Mouse (Mus musculus): Measurements from ENCODE around the gene Slc5a6.

Gene Slc5a6

GRCm38 (mm10) chr5:31000122-31000521 lies 48.6 kb downstream of the Slc5a6 start:
- DNase-seq (ENCODE audit: low spot score): no peak

GRCm38 (mm10) chr5:30999324-30999723 lies 49.4 kb downstream of the Slc5a6 start:
- no peak for DNase-seq (ENCODE audit: low spot score)

- DNase-seq (ENCODE audit: low spot score): peak; percentile 62
Measured at GRCm38 (mm10) chr5:30998306-30998705, 50.4 kb downstream of the Slc5a6 start.

DNA sequence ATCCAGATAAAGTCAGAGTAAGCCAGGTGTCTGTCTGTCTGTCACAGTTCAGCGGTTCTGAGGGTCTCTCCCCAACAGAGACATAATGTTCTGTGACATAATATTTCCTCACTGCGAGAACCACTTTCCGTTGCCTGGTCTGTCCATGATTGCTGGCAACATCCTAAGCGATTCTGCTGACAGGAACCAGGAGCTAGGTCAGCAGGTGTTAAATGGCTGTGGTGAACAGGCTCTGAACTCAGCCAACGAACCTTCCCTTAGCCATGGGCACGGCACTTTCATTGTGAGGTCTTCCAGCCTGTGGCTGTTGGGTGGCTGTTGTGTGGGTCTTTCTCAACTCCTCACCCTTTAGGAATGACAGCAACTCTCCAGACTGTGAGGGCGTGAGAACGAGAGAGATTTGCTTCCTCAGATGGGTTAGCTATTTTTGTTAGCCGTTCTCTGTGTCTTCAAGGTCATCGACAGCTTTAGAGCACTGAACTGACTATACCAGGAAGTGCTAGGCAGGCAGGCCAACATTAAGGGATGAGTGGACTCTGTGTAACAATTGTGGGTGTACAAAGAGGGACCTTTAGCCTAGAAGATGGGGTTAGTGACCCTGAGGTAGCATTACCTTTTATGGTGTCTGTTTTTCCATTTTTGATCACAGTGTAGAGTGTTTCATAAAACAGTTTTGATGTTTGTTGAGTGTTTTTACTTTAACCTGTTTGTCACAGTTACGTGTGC lies 53.7 kb downstream of the Slc5a6 start:
- DNase-seq (ENCODE audit: low spot score): no peak

DNA sequence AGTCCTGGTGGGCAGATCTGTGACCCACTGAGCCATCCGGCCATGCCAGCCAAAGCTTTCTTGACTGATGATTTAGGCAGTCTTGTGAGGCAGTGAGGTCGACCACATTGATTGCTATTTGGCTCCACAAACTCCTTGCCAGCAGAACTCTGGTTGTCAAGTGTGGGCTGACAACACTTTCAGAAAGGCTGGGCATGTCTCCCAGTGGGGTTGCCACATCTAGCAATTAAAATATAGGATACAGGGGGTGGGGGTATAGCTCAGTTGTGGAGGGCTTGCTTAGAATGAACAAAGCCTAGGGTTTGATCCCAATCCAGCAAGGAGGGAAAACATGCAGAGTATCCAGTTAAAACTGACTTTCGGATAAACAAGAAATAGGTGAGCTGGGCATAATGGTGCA lies 54.6 kb downstream of the Slc5a6 start:
- no peak for DNase-seq (ENCODE audit: low spot score)

- no peak for DNase-seq (ENCODE audit: low spot score)
Measured at GRCm38 (mm10) chr5:30992980-30993676, 55.6 kb downstream of the Slc5a6 start.

All from yolk sac, embryonic 10.5 days (tissue).